Mouse (Mus musculus): ENCODE results near the gene Rpl13a. TPM values are rescaled to one million over a fixed set of nuclear protein-coding genes. Genes with fewer than 3 reads are reported as not detected.

The Rpl13a gene
- polyA plus RNA-seq, 1 experiment from 2014 or later = 1,056 TPM

GRCm38 (mm10) chr7:45147267-45147666, 18.7 kb upstream of the Rpl13a start:
- Histone ChIP-seq H3K4me2 (no peak overlapping the region), H3K9ac (ENCODE audit: low read depth, low read length) (no peak overlapping the region), H3K4me3 (ENCODE audit: low read depth, low read length) (no peak overlapping the region), H3K36me3 (ENCODE audit: control insufficient read depth, insufficient read depth, low read length) (peaks cover 3% of the 10 kb centered on the region), H3K9me3 (replicated peaks; ENCODE audit: control insufficient read depth, low read length) (no peaks in the 10 kb centered on the region), H3K27me3 (ENCODE audit: control insufficient read depth, insufficient read depth, low read length) (no peaks in the 10 kb centered on the region), H3K4me1 (ENCODE audit: control insufficient read depth, insufficient read depth, low read length) (peaks cover 3% of the 10 kb centered on the region; the same call in 1 of the 2 replicates), H3K27ac (ENCODE audit: low read depth, low read length) (no peak overlapping the region)
- 90% methylated on average over 11 of the region's 11 CpGs for WGBS (ENCODE audit: insufficient replicate concordance)
- no peak for ATAC-seq (replicated peaks; ENCODE audit: insufficient number of reproducible peaks, low FRiP score, low TSS enrichment)

GRCm38 (mm10) chr7:45145460-45145859, 16.9 kb upstream of the Rpl13a start:
- WGBS (ENCODE audit: insufficient replicate concordance) = 93% methylated on average over 8 of the region's 8 CpGs
- Histone ChIP-seq H3K9me3 (replicated peaks; ENCODE audit: control insufficient read depth, low read length) (no peaks in the 10 kb centered on the region), H3K4me3 (ENCODE audit: low read depth, low read length) (no peak overlapping the region), H3K4me2 (no peak overlapping the region), H3K36me3 (ENCODE audit: control insufficient read depth, insufficient read depth, low read length) (peaks cover 3% of the 10 kb centered on the region), H3K27ac (ENCODE audit: low read depth, low read length) (no peak overlapping the region), H3K9ac (ENCODE audit: low read depth, low read length) (no peak overlapping the region), H3K27me3 (ENCODE audit: control insufficient read depth, insufficient read depth, low read length) (no peaks in the 10 kb centered on the region), H3K4me1 (ENCODE audit: control insufficient read depth, insufficient read depth, low read length) (peaks cover under 1% of the 10 kb centered on the region; the same call in 1 of the 2 replicates)
- no peak for ATAC-seq (replicated peaks; ENCODE audit: insufficient number of reproducible peaks, low FRiP score, low TSS enrichment)

GRCm38 (mm10) chr7:45144368-45145174, 16.0 kb upstream of the Rpl13a start:
- Histone ChIP-seq H3K36me3 (ENCODE audit: control insufficient read depth, insufficient read depth, low read length) (peaks cover 3% of the 10 kb centered on the region), H3K4me3 (ENCODE audit: low read depth, low read length) (no peak overlapping the region), H3K4me1 (ENCODE audit: control insufficient read depth, insufficient read depth, low read length) (0 out of 2 replicates have a peak, but pooled peaks cover 2% of the 10 kb centered on the region), H3K4me2 (no peak overlapping the region), H3K9me3 (replicated peaks; ENCODE audit: control insufficient read depth, low read length) (no peaks in the 10 kb centered on the region), H3K27ac (ENCODE audit: low read depth, low read length) (no peak overlapping the region), H3K27me3 (ENCODE audit: control insufficient read depth, insufficient read depth, low read length) (no peaks in the 10 kb centered on the region), H3K9ac (ENCODE audit: low read depth, low read length) (no peak overlapping the region)
- 84% methylated on average over 13 of the region's 13 CpGs for WGBS (ENCODE audit: insufficient replicate concordance)
- no peak for ATAC-seq (replicated peaks; ENCODE audit: insufficient number of reproducible peaks, low FRiP score, low TSS enrichment)

GRCm38 (mm10) chr7:45141914-45142313, 13.4 kb upstream of the Rpl13a start:
- no peak overlapping the region for H3K27ac ChIP-seq (ENCODE audit: low read depth, low read length)
- H3K27me3 ChIP-seq (ENCODE audit: control insufficient read depth, insufficient read depth, low read length) = no peaks in the 10 kb centered on the region
- peaks cover 3% of the 10 kb centered on the region for H3K36me3 ChIP-seq (ENCODE audit: control insufficient read depth, insufficient read depth, low read length)
- peaks cover 8% of the 10 kb centered on the region; the same call in 1 of the 2 replicates for H3K4me1 ChIP-seq (ENCODE audit: control insufficient read depth, insufficient read depth, low read length)
- H3K4me3 ChIP-seq (ENCODE audit: low read depth, low read length) = no peak overlapping the region
- H3K4me2 ChIP-seq = no peak overlapping the region
- H3K9ac ChIP-seq (ENCODE audit: low read depth, low read length) = no peak overlapping the region
- ATAC-seq (replicated peaks; ENCODE audit: insufficient number of reproducible peaks, low FRiP score, low TSS enrichment) = no peak
- WGBS (ENCODE audit: insufficient replicate concordance) = 87% methylated on average over 5 of the region's 5 CpGs
- H3K9me3 ChIP-seq (replicated peaks; ENCODE audit: control insufficient read depth, low read length) = no peaks in the 10 kb centered on the region

- Histone ChIP-seq H3K4me2 (no peak overlapping the region), H3K9ac (ENCODE audit: low read depth, low read length) (no peak overlapping the region), H3K27ac (ENCODE audit: low read depth, low read length) (no peak overlapping the region), H3K36me3 (ENCODE audit: control insufficient read depth, insufficient read depth, low read length) (peaks cover 3% of the 10 kb centered on the region), H3K4me3 (ENCODE audit: low read depth, low read length) (no peak overlapping the region), H3K4me1 (ENCODE audit: control insufficient read depth, insufficient read depth, low read length) (peaks cover 8% of the 10 kb centered on the region; the same call in 1 of the 2 replicates), H3K27me3 (ENCODE audit: control insufficient read depth, insufficient read depth, low read length) (no peaks in the 10 kb centered on the region), H3K9me3 (replicated peaks; ENCODE audit: control insufficient read depth, low read length) (no peaks in the 10 kb centered on the region)
- 87% methylated on average over 3 of the region's 3 CpGs for WGBS (ENCODE audit: insufficient replicate concordance)
- ATAC-seq (replicated peaks; ENCODE audit: insufficient number of reproducible peaks, low FRiP score, low TSS enrichment) = no peak
These were observed 12.8 kb upstream of the Rpl13a start for GRCm38 (mm10) chr7:45141319-45141718.

GRCm38 (mm10) chr7:45139904-45140723, 11.6 kb upstream of the Rpl13a start:
- Histone ChIP-seq H3K36me3 (ENCODE audit: control insufficient read depth, insufficient read depth, low read length) (no peaks in the 10 kb centered on the region; the same call in none of the 2 replicates), H3K27me3 (ENCODE audit: control insufficient read depth, insufficient read depth, low read length) (peaks cover 4% of the 10 kb centered on the region; the same call in 1 of the 2 replicates), H3K4me2 (no peak overlapping the region), H3K27ac (ENCODE audit: low read depth, low read length) (no peak overlapping the region), H3K4me1 (ENCODE audit: control insufficient read depth, insufficient read depth, low read length) (peaks cover 8% of the 10 kb centered on the region), H3K9ac (ENCODE audit: low read depth, low read length) (no peak overlapping the region), H3K9me3 (replicated peaks; ENCODE audit: control insufficient read depth, low read length) (no peaks in the 10 kb centered on the region), H3K4me3 (ENCODE audit: low read depth, low read length) (no peak overlapping the region)
- WGBS (ENCODE audit: insufficient replicate concordance) = 76% methylated on average over 8 of the region's 8 CpGs
- no peak for ATAC-seq (replicated peaks; ENCODE audit: insufficient number of reproducible peaks, low FRiP score, low TSS enrichment)

- no peak overlapping the region for H3K4me3 ChIP-seq (ENCODE audit: low read depth, low read length)
- peaks cover 8% of the 10 kb centered on the region for H3K4me1 ChIP-seq (ENCODE audit: control insufficient read depth, insufficient read depth, low read length)
- H3K4me2 ChIP-seq = peak overlapping the region; percentile 0
- peak overlapping the region; percentile 74; the same call in 1 of the 2 replicates for H3K27ac ChIP-seq (ENCODE audit: low read depth, low read length)
- ATAC-seq (replicated peaks; ENCODE audit: insufficient number of reproducible peaks, low FRiP score, low TSS enrichment) = no peak
- no peaks in the 10 kb centered on the region for H3K9me3 ChIP-seq (replicated peaks; ENCODE audit: control insufficient read depth, low read length)
- 65% methylated on average over 1 of the region's 1 CpGs for WGBS (ENCODE audit: insufficient replicate concordance)
- H3K36me3 ChIP-seq (ENCODE audit: control insufficient read depth, insufficient read depth, low read length) = no peaks in the 10 kb centered on the region; the same call in 1 of the 2 replicates
- H3K27me3 ChIP-seq (ENCODE audit: control insufficient read depth, insufficient read depth, low read length) = peaks cover 4% of the 10 kb centered on the region; the same call in 1 of the 2 replicates
- H3K9ac ChIP-seq (ENCODE audit: low read depth, low read length) = no peak overlapping the region; the same call in 1 of the 2 replicates
These were observed 9.8 kb upstream of the Rpl13a start for GRCm38 (mm10) chr7:45138403-45138802.

GRCm38 (mm10) chr7:45137171-45138006, 8.8 kb upstream of the Rpl13a start:
- WGBS (ENCODE audit: insufficient replicate concordance) = 57% methylated on average over 12 of the region's 12 CpGs
- peak overlapping the region; percentile 74 for H3K27ac ChIP-seq (ENCODE audit: low read depth, low read length)

More at GRCm38 (mm10) chr7:45137171-45138006, 8.8 kb upstream of the Rpl13a start:
- H3K9ac ChIP-seq (ENCODE audit: low read depth, low read length) = 0 out of 2 replicates have a peak overlapping the region, but pooled peaks have one; percentile 7
- no peaks in the 10 kb centered on the region for H3K9me3 ChIP-seq (replicated peaks; ENCODE audit: control insufficient read depth, low read length)
- peaks cover 8% of the 10 kb centered on the region for H3K4me1 ChIP-seq (ENCODE audit: control insufficient read depth, insufficient read depth, low read length)
- peaks cover 4% of the 10 kb centered on the region; the same call in 1 of the 2 replicates for H3K27me3 ChIP-seq (ENCODE audit: control insufficient read depth, insufficient read depth, low read length)
- no peak overlapping the region for H3K4me3 ChIP-seq (ENCODE audit: low read depth, low read length)
- ATAC-seq (replicated peaks; ENCODE audit: insufficient number of reproducible peaks, low FRiP score, low TSS enrichment) = peak; percentile 58
- no peaks in the 10 kb centered on the region for H3K36me3 ChIP-seq (ENCODE audit: control insufficient read depth, insufficient read depth, low read length)
- H3K4me2 ChIP-seq = peak overlapping the region; percentile 88

Data from heart, embryonic 11.5 days (tissue).